Mouse (Mus musculus) limb, embryonic 12.5 days (tissue): ENCODE measurements around the gene Hps5. TPM values are rescaled to one million over a fixed set of nuclear protein-coding genes. Genes with fewer than 3 reads are reported as not detected.

Experiments used
- ATAC-seq: fragments of 200-750 bp; cut with Nextera tagmentation; 2 replicates; pipeline ENCODE4 v1.8.0; 2017; ENCODE audit warnings: low read depth, moderate TSS enrichment; ENCODE audit not compliant: insufficient number of reproducible peaks, insufficient read depth, low FRiP score, low TSS enrichment
- H3K27ac ChIP-seq: fragments of 300-500 bp; sonication (generic); 2 replicates; pipeline ENCODE4 v1.5.1; 2016; ENCODE audit warnings: mild to moderate bottlenecking, moderate library complexity
- H3K27me3 ChIP-seq: fragments of 300-500 bp; sonication (generic); 2 replicates; pipeline ENCODE4 v1.6.1; 2016; ENCODE audit warnings: mild to moderate bottlenecking, moderate library complexity
- H3K36me3 ChIP-seq: fragments of 300-500 bp; sonication (generic); 2 replicates; pipeline ENCODE4 v1.6.1; 2016; ENCODE audit warnings: mild to moderate bottlenecking, moderate library complexity
- H3K4me1 ChIP-seq: fragments of 300-500 bp; sonication (generic); replicated peaks from 2 replicates; pipeline ENCODE4 v1.6.1; 2016
- H3K4me2 ChIP-seq: fragments of 300-500 bp; sonication (generic); 2 replicates; pipeline ENCODE4 v1.6.1; 2016; ENCODE audit warnings: mild to moderate bottlenecking, moderate library complexity
- H3K4me3 ChIP-seq: fragments of 300-500 bp; sonication (generic); replicated peaks from 2 replicates; pipeline ENCODE4 v1.5.1; 2016; ENCODE audit warnings: mild to moderate bottlenecking
- H3K9ac ChIP-seq: fragments of 300-500 bp; sonication (generic); replicated peaks from 2 replicates; pipeline ENCODE4 v1.6.1; 2016; ENCODE audit warnings: mild to moderate bottlenecking, moderate library complexity
- H3K9me3 ChIP-seq: fragments of 300-500 bp; sonication (generic); 2 replicates; pipeline ENCODE4 v1.6.1; 2016; ENCODE audit warnings: mild to moderate bottlenecking, moderate library complexity
- WGBS: fragments of 180-500 bp; shearing (Covaris S2); methylation state at CpG from one replicate; pipeline ENCODE4 v1.1.7; 2016; 5-methylcytosine and 5-hydroxymethylcytosine counted together
- polyA plus RNA-seq: library from polyadenylated mRNA; unstranded; fragments of >200 nt; fragmentation: Nextera tagmentation; extraction: Ambion mirVana; gene quantifications from 2 replicates; pipeline ENCODE4 v1.2.1, GENCODE M21; 2016

The Hps5 gene
- polyA plus RNA-seq, 1 experiment from 2014 or later = 25.3 TPM

GRCm38 (mm10) chr7:46727584-46727983 lies 68.3 kb downstream of the Hps5 start:
- no peak for ATAC-seq
- no peak overlapping the region for H3K27ac ChIP-seq
- H3K4me1 ChIP-seq = no peaks in the 10 kb centered on the region
- H3K9ac ChIP-seq = no peak overlapping the region
- H3K4me3 ChIP-seq = no peak overlapping the region
- H3K4me2 ChIP-seq = no peak overlapping the region
- no peaks in the 10 kb centered on the region; the same call in 1 of the 2 replicates for H3K27me3 ChIP-seq
- 84% methylated on average over 1 of the region's 1 CpGs for WGBS
- H3K36me3 ChIP-seq = no peaks in the 10 kb centered on the region
- H3K9me3 ChIP-seq = no peaks in the 10 kb centered on the region

GRCm38 (mm10) chr7:46724396-46724795 lies 71.5 kb downstream of the Hps5 start:
- no peaks in the 10 kb centered on the region for H3K9me3 ChIP-seq

GRCm38 (mm10) chr7:46723849-46724248 lies 72.0 kb downstream of the Hps5 start:
- Histone ChIP-seq H3K9me3 (no peaks in the 10 kb centered on the region), H3K4me2 (no peak overlapping the region), H3K9ac (no peak overlapping the region), H3K27me3 (peaks cover 8% of the 10 kb centered on the region), H3K4me1 (no peaks in the 10 kb centered on the region), H3K4me3 (no peak overlapping the region), H3K27ac (no peak overlapping the region), H3K36me3 (no peaks in the 10 kb centered on the region)
- ATAC-seq = no peak
- 94% methylated on average over 2 of the region's 3 CpGs for WGBS

More at GRCm38 (mm10) chr7:46724396-46724795, 71.5 kb downstream of the Hps5 start:
- Histone ChIP-seq H3K4me2 (no peak overlapping the region), H3K27me3 (peaks cover 8% of the 10 kb centered on the region), H3K4me3 (no peak overlapping the region), H3K36me3 (no peaks in the 10 kb centered on the region), H3K9ac (no peak overlapping the region), H3K27ac (no peak overlapping the region), H3K4me1 (no peaks in the 10 kb centered on the region)
- ATAC-seq = no peak
- 79% methylated on average over 5 of the region's 5 CpGs for WGBS

GRCm38 (mm10) chr7:46723354-46723753 lies 72.5 kb downstream of the Hps5 start:
- no peaks in the 10 kb centered on the region for H3K9me3 ChIP-seq
- no peak overlapping the region for H3K27ac ChIP-seq
- no peak overlapping the region for H3K9ac ChIP-seq
- H3K27me3 ChIP-seq = peaks cover 8% of the 10 kb centered on the region
- H3K4me1 ChIP-seq = no peaks in the 10 kb centered on the region
- 95% methylated on average over 6 of the region's 6 CpGs for WGBS
- H3K36me3 ChIP-seq = no peaks in the 10 kb centered on the region
- ATAC-seq = no peak
- no peak overlapping the region for H3K4me3 ChIP-seq
- no peak overlapping the region for H3K4me2 ChIP-seq

GRCm38 (mm10) chr7:46720460-46720859 lies 75.4 kb downstream of the Hps5 start:
- H3K9me3 ChIP-seq = no peaks in the 10 kb centered on the region
- ATAC-seq = no peak
- WGBS = 78% methylated on average over 9 of the region's 9 CpGs

GRCm38 (mm10) chr7:46719526-46719925 lies 76.3 kb downstream of the Hps5 start:
- Histone ChIP-seq H3K9me3 (no peaks in the 10 kb centered on the region), H3K36me3 (no peaks in the 10 kb centered on the region), H3K27me3 (peaks cover 8% of the 10 kb centered on the region), H3K4me1 (no peaks in the 10 kb centered on the region), H3K27ac (no peak overlapping the region), H3K4me3 (no peak overlapping the region), H3K4me2 (no peak overlapping the region), H3K9ac (no peak overlapping the region)
- 79% methylated on average over 7 of the region's 7 CpGs for WGBS
- no peak for ATAC-seq

More at GRCm38 (mm10) chr7:46720460-46720859, 75.4 kb downstream of the Hps5 start:
- Histone ChIP-seq H3K4me2 (no peak overlapping the region), H3K4me1 (no peaks in the 10 kb centered on the region), H3K36me3 (no peaks in the 10 kb centered on the region), H3K9ac (no peak overlapping the region), H3K4me3 (no peak overlapping the region), H3K27ac (no peak overlapping the region), H3K27me3 (peaks cover 8% of the 10 kb centered on the region)

- Histone ChIP-seq H3K4me3 (no peak overlapping the region), H3K36me3 (no peaks in the 10 kb centered on the region), H3K4me2 (no peak overlapping the region), H3K27ac (no peak overlapping the region), H3K9ac (no peak overlapping the region), H3K9me3 (no peaks in the 10 kb centered on the region), H3K4me1 (no peaks in the 10 kb centered on the region), H3K27me3 (peaks cover 8% of the 10 kb centered on the region)
- no peak for ATAC-seq
- WGBS = 82% methylated on average over 7 of the region's 7 CpGs
These were observed 77.1 kb downstream of the Hps5 start for GRCm38 (mm10) chr7:46718591-46719270.

- H3K36me3 ChIP-seq = no peaks in the 10 kb centered on the region
- WGBS = 54% methylated on average over 5 of the region's 5 CpGs
- H3K4me1 ChIP-seq = no peaks in the 10 kb centered on the region
- ATAC-seq = no peak
- no peak overlapping the region for H3K4me2 ChIP-seq
- H3K27me3 ChIP-seq = peaks cover 8% of the 10 kb centered on the region
- H3K27ac ChIP-seq = no peak overlapping the region
- H3K9ac ChIP-seq = no peak overlapping the region
- no peaks in the 10 kb centered on the region for H3K9me3 ChIP-seq
- no peak overlapping the region for H3K4me3 ChIP-seq
These were observed 79.0 kb downstream of the Hps5 start for GRCm38 (mm10) chr7:46716897-46717296.

- no peaks in the 10 kb centered on the region for H3K4me1 ChIP-seq
- H3K9me3 ChIP-seq = no peaks in the 10 kb centered on the region
- H3K27ac ChIP-seq = no peak within 1 kb of the TSS
- no peak within 1 kb of the TSS for H3K4me3 ChIP-seq
- no peaks in the 10 kb centered on the region for H3K36me3 ChIP-seq
- peaks cover 5% of the 10 kb centered on the region; the same call in 1 of the 2 replicates for H3K27me3 ChIP-seq
- ATAC-seq = no peak
- WGBS = 87% methylated on average over 5 of the region's 5 CpGs
- no peak within 1 kb of the TSS for H3K4me2 ChIP-seq
- no peak within 1 kb of the TSS for H3K9ac ChIP-seq
These were observed 80.3 kb downstream of the Hps5 start, which contains the start of gene Saa3 for GRCm38 (mm10) chr7:46715600-46715999. Gene Saa3 (minus strand): TSS chr7:46715700.

GRCm38 (mm10) chr7:46714518-46714917 lies 81.3 kb downstream of the Hps5 start:
- 36% methylated on average over 6 of the region's 6 CpGs for WGBS
- no peak overlapping the region for H3K4me3 ChIP-seq
- no peaks in the 10 kb centered on the region; the same call in 1 of the 2 replicates for H3K27me3 ChIP-seq
- no peaks in the 10 kb centered on the region for H3K9me3 ChIP-seq
- peaks cover 2% of the 10 kb centered on the region for H3K4me1 ChIP-seq
- H3K36me3 ChIP-seq = no peaks in the 10 kb centered on the region
- no peak overlapping the region for H3K27ac ChIP-seq
- H3K9ac ChIP-seq = no peak overlapping the region
- H3K4me2 ChIP-seq = no peak overlapping the region
- no peak for ATAC-seq

- no peak for ATAC-seq
- Histone ChIP-seq H3K27ac (no peak overlapping the region), H3K9ac (no peak overlapping the region)
These were observed 83.6 kb downstream of the Hps5 start for GRCm38 (mm10) chr7:46712250-46712649.

More at GRCm38 (mm10) chr7:46712250-46712649, 83.6 kb downstream of the Hps5 start:
- no peak overlapping the region for H3K4me3 ChIP-seq
- H3K9me3 ChIP-seq = no peaks in the 10 kb centered on the region
- WGBS = 70% methylated on average over 6 of the region's 6 CpGs
- no peak overlapping the region for H3K4me2 ChIP-seq
- H3K27me3 ChIP-seq = no peaks in the 10 kb centered on the region
- H3K36me3 ChIP-seq = peaks cover 13% of the 10 kb centered on the region
- H3K4me1 ChIP-seq = peaks cover 8% of the 10 kb centered on the region
